Mouse (Mus musculus) CD8-positive naive resting alpha-beta T cell, adult 2 months (primary cell): Measurements from ENCODE around the gene Magt1.
"Not testable (repeated sequence)": the region's sequence is repeated elsewhere in the genome, so short reads cannot be mapped to it uniquely, and the experiment has no call there.

Source experiments
- DNase-seq, 2 experiments: peaks; one replicate each; pipeline ENCODE4 v3.0.0; 2022; ENCODE audit warnings: low read depth in 2 of 2, low spot score in 2 of 2

Magt1 gene

DNA sequence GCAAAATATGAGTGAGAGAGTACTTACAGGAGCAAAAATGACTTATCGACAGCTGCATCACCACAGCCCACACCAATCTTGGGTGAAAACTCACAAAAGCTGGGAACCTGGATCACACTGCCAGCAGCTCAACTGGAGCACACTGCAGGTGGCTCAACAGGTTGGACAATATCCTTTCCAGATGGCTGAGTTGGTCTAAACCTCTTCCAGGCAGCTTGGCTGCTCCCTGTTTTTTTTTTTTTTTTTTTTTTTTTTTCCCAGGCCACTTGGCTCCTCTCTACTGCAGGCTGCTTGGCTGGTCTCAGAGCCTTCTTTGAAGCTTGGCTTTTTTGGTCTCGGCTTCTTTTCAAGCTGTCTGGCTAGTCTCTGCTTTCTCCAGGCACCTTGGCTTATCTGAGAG, 57.7 kb downstream of the Magt1 start:
- DNase-seq, result no peak

DNA sequence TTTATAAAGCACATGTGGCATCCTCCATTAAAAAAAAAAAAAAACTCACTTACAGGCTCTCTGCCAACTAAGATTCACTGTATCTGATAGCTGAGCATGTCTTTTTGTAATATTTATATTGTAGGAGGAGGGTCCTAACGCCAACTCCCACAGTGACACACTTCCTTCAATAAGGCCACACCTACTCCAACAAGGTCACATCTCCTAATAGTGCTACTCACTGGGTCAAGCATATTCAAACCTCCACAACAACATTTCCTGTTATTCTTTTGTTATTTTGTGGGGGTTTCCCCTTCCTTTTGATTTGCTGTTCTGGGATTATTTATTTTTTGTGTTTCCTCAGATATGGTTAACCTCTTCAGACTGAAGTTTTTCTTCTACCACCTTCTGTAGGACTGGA, 65.3 kb downstream of the Magt1 start:
- no peak for DNase-seq

DNA sequence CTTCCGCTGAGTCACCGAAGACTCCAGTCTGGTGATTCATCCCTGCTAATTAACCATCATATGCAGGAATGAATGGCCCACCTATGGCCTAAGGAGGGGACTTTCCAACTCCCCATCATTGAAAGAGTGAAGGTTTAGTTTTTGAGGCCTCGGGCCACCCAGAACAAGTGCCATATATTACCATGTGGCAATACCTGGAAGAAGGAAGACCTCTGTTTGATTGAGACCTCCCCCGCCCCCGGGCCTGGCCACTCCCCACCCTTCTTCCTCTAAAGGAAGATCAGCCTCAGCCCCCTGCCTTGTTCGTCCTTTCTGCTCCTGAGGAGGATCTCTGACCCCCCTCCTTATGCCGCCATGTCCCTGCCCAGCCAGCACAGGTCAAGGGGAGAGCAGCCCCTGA, 72.5 kb downstream of the Magt1 start:
- no peak for DNase-seq

DNA sequence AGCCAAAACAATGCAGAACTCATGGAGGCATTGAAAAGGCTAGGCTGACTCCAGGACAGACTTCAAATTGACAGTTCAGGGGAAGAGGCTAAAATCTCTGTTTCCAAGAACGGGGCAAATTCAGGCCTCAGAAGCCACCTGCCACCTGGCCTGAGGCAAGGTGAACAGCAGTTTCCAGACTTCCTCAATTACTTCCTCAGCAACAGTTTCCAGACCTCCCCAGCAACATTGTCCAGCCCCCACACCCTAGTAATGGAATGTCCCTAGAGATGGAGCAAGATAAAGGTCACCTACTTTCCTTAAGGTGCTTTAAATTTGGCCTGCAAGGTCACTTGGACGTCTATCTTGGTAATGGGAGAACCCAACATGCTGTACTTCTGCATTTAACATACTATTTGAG, 74.0 kb downstream of the Magt1 start:
- DNase-seq, result no peak

DNA sequence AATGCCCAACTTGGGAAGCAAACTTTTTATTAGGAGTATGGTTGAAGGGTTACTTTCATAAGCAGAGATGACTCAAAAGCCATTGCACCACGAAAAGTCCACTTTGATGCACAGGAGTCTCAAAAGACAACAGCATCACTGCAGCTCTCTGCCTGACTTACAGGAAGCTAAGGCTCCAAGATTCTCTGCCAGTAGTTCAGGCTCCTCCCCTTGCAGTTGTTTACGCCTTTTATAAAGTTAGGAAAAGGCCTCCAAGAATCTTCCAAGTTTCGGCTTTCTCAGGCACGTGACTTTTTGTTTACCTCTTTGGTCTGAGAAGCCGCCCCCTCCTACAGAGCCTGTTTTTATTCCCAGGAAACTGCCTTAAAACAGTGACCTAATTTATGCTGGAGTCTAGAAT, 77.4 kb downstream of the Magt1 start:
- DNase-seq, result no peak

DNA sequence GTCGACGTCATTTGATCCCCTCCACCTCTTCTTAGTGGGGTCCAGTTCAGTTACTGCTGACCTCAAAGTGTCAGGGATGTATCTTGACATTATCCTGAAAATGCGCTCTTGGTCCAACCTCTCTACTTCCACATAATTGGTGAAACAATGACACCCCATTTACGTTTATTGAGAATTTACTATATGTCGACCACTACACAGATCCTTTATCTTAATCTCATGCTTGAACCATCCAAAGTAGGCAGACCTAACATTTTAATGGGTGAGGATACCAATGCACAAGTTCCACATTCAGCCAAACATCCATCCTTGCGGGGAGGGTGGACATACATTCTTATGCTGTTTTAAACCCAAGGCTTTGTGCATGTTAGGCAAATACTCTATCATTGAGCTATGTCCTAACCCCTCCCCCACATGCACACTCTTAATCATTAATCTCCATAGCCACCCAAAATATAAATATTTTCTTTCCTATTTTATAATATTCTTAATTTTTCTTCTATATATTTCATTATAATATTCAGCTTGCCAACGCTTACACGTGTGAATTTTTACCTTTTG, 82.1 kb downstream of the Magt1 start:
- DNase-seq, result no peak

DNA sequence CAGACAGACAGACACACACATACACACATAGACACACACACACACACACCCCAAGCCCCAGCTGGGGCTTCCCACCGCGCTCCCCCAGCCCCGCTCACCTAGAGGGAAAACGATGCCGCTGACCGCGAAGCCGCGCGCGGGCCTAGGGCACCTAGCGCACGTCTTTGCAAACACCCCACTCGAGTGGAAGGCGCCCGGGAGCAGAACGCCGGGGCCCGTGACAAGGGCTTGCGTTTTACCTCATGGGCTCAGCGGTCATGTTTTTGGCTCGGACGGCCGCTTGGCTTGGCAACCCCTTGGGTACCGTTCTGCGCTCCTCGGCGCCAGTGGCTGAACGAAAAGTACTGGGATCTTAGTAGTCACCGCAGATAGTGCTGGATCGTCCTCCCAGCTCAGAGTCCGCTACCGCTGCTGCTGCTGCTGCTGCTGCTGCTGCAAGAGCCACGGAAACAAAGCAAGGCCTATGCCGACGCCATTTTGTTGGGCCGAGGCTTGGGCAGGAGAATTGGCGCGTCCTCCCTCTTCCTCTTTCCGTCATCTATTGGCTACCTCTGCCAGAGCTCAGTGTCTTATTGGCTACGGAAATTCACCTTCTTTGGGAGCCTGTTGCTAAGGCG, 82.7 kb downstream of the Magt1 start, which contains the start of gene Atrx:
Atrx (minus strand) TSS at position 543 of the 617 bp plus-strand sequence.
- peak; percentile 54 to 66 for DNase-seq

DNA sequence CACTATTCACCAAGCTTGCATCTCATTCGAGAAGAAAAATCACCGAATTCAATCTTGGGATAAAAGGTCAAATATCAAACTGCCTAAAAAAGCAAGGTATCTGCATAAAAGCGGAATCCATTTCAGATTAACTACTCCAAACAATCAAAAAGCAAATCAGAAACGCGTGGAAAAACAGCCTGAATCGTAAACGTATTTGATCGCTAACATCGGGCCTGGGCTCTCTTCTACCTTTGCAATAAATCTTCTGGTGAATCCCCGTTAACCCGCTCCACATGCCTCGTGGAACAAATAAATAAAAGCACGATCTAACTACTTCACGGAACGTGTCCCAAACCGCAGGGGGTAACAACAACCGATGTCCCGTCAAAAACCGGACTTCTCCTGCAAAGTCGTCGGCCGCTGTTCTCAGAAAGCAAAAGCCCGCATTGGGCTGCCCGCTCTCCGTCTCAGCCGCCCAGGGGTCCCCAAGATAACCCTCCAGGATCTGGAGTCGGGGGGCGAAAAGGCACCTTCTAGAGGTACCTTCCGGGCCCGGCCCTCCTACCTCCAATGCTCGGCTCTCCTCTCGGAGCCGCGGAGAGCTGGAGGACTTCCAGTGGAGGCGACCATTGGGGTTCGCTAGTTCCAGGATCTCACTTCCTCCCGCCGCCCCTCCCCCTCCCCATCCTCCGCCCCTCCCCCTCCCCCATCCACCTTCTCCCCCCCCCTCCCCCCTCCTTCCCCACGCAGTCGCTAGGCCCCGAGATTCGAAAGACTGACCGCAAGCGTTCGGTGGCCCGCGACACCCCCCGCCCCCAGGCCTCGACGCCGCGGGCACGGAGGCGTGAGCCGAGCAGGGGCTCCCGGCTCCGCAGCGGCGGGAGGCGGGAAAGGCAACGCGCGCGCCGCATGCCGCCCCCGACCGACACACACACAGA, 83.5 kb downstream of the Magt1 start:
- peak; percentile 6 to 21 for DNase-seq

DNA sequence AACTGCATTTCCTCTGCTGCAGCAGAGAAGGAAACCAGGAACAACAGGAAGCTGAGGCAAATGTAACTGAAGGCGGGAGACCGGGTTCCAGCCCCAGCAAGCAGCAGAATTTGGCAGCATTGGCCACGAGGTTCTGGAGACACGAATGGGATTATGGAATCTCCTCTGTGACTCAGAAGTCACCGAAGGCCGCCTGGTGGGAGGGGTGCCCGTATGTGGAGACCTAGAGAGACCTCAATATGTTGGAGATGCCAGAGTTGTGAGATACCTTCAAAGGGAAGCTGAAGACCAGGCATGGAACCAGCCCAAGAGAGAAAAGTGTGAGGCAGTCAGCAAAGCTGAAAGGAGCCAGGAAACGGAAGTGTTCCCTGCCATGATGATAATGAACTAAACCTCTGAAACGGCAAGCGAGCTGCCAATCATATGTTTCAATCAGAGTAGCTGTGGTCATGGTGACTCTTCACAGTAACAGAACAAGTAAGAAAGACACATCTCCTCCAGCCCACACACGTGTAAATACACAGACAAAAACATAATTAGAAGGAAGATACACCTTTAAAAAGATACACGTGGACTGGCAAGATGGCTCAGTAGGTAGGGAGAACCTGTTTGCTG, 85.5 kb downstream of the Magt1 start:
- DNase-seq, result peak; percentile 13 to 21

DNA sequence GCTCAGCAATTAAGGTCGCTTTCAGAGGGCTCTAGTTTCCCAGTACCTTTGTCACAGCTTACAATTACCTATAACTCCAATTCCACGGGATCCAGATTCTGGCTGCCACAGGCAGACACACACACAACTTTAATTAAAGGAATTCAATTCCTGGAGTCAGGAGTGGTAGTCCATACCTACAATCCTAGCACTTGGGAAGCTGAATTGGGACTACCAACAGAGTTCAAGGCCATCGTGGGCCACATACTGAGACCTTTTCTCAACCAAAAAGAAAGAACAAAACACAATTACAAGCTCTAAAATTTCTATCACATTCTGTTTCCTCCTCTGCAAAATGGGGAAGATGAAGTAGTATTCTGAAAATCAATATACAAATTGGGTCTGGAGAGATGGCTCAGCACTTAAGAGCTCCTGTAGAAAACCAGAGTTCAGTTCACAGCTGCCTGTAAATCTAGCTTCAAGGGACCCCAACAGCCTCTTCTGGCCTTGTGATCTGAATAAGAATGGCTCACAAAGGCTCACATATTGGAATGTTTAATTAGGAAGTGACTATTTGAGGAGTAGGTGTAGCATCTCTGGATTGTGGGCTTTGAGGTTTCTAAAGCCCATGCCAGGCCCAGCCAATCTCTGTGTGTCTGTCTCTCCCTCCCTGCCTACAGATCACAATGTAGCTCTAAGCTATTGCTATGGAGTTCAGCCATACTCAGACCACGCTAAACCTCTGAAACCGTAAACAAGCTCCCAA, 87.2 kb downstream of the Magt1 start:
- no peak for DNase-seq

DNA sequence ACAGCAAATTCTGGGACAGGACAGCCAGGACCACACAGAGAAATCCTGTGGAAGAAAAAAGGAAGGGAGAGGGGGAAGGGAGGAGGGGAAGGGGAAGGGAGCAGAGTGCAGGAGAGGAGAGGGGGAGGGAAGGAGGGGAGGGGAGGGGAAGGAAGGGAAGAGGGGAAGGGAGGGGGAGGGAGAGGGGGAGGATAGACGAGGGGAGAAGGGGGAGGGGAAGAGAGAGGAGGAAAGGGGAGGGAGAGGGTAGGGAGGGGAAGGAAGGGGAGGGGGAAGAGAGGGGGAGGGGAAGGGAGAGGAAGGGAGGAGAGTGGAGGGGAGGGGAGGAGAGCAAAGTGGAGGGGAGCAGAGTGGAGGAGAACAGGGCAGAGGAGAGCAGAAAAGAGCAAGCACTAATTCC, 87.8 kb downstream of the Magt1 start:
- no peak for DNase-seq

DNA sequence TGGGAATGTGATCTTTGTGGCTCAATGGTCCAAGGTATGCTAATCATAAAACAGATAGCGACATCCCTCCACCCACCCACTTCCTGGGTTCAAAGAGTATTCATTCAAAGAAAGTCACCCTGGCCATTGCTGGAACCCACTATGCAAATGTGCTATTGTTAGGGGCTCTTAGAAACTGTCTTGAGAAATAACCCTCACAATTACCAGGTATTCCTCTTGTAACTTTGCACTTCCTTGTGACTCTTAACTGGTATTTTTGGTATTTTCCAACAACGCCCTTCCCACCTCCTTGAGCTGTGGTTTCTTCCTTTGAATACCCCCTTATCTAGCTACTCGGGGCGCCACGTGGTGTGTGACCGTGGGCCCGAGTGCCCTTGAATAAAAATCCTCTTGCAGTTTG, 88.7 kb downstream of the Magt1 start:
- not testable (repeated sequence) for DNase-seq

DNA sequence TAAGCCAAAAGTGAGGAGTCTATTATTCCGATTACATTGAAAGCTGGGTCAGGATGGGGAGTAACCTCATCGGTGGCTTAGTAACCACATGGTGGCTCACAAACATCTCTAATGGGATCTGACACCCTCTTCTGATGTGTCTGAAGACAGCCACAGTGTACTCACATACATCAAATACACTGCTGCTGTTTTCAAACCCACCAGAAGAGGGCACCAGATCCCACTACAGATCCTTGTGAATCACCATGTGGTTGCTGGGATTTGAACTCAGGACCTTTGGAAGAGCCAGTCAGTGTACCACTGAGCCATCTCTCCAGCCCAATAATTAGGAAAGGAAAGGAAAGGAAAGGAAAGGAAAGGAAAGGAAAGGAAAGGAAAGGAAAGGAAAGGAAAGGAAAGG, 90.3 kb downstream of the Magt1 start:
- peak; percentile 47 to 57 for DNase-seq
